Mouse (Mus musculus): ENCODE measurements at regions not wholly inside any gene's neighbourhood (a gene's known extent, or its start where the extent isn't known, plus 50 kb on each side); places are given as distances from the start of the nearest gene placed in this dataset.

GRCm38 (mm10) chr12:54320533-54320932, 116.9 kb upstream of the Egln3 start:
- no peak for DNase-seq (ENCODE audit: extremely low read depth, low read depth)

GRCm38 (mm10) chr12:54316980-54317471, 113.4 kb upstream of the Egln3 start:
- peak; percentile 47 for DNase-seq (ENCODE audit: extremely low read depth, low read depth)

- DNase-seq (ENCODE audit: extremely low read depth, low read depth) = no peak
These were observed 112.5 kb upstream of the Egln3 start for GRCm38 (mm10) chr12:54316066-54316567.

GRCm38 (mm10) chr12:54314153-54314552, 110.5 kb upstream of the Egln3 start:
- DNase-seq (ENCODE audit: extremely low read depth, low read depth) = no peak

- peak; percentile 54 for DNase-seq (ENCODE audit: extremely low read depth, low read depth)
These were observed 109.7 kb upstream of the Egln3 start for GRCm38 (mm10) chr12:54313211-54313845.

- DNase-seq (ENCODE audit: extremely low read depth, low read depth) = peak; percentile 64
These were observed 109.0 kb upstream of the Egln3 start for GRCm38 (mm10) chr12:54312522-54313210.

- DNase-seq (ENCODE audit: extremely low read depth, low read depth) = no peak
These were observed 108.3 kb upstream of the Egln3 start for GRCm38 (mm10) chr12:54311896-54312521.

- no peak for DNase-seq (ENCODE audit: extremely low read depth, low read depth)
These were observed 106.2 kb upstream of the Egln3 start for GRCm38 (mm10) chr12:54309874-54310273.

GRCm38 (mm10) chr12:54309219-54309618, 105.6 kb upstream of the Egln3 start:
- no peak for DNase-seq (ENCODE audit: extremely low read depth, low read depth)

GRCm38 (mm10) chr12:54305135-54305630, 101.5 kb upstream of the Egln3 start:
- DNase-seq (ENCODE audit: extremely low read depth, low read depth) = no peak

- DNase-seq (ENCODE audit: extremely low read depth, low read depth) = no peak
These were observed 100.1 kb upstream of the Egln3 start for GRCm38 (mm10) chr12:54303746-54304145.

- no peak for DNase-seq (ENCODE audit: extremely low read depth, low read depth)
These were observed 95.8 kb upstream of the Egln3 start for GRCm38 (mm10) chr12:54299506-54299905.

GRCm38 (mm10) chr12:54293248-54293647, 89.6 kb upstream of the Egln3 start:
- DNase-seq (ENCODE audit: extremely low read depth, low read depth) = no peak

GRCm38 (mm10) chr12:54290311-54290710, 86.7 kb upstream of the Egln3 start:
- DNase-seq (ENCODE audit: extremely low read depth, low read depth) = no peak

GRCm38 (mm10) chr12:54288747-54289146, 85.1 kb upstream of the Egln3 start:
- DNase-seq (ENCODE audit: extremely low read depth, low read depth) = no peak

GRCm38 (mm10) chr12:54288041-54288502, 84.4 kb upstream of the Egln3 start:
- no peak for DNase-seq (ENCODE audit: extremely low read depth, low read depth)

GRCm38 (mm10) chr12:54286911-54287819, 83.5 kb upstream of the Egln3 start:
- no peak for DNase-seq (ENCODE audit: extremely low read depth, low read depth)

- DNase-seq (ENCODE audit: extremely low read depth, low read depth) = no peak
These were observed 80.0 kb upstream of the Egln3 start for GRCm38 (mm10) chr12:54283646-54284045.

GRCm38 (mm10) chr12:54283011-54283410, 79.4 kb upstream of the Egln3 start:
- no peak for DNase-seq (ENCODE audit: extremely low read depth, low read depth)

- no peak for DNase-seq (ENCODE audit: extremely low read depth, low read depth)
These were observed 78.7 kb upstream of the Egln3 start for GRCm38 (mm10) chr12:54282281-54282921.
